Mouse (Mus musculus): Measurements from ENCODE around the gene Megf8. TPM values are rescaled to one million over a fixed set of nuclear protein-coding genes. Genes with fewer than 3 reads are reported as not detected.
A peak's percentile ranks its signal among the peaks of the same experiment; 100 is the strongest.
"Not testable (repeated sequence)": the region's sequence is repeated elsewhere in the genome, so short reads cannot be mapped to it uniquely, and the experiment has no call there.

The Megf8 gene
- polyA plus RNA-seq, 1 experiment, result 69.3 TPM

DNA sequence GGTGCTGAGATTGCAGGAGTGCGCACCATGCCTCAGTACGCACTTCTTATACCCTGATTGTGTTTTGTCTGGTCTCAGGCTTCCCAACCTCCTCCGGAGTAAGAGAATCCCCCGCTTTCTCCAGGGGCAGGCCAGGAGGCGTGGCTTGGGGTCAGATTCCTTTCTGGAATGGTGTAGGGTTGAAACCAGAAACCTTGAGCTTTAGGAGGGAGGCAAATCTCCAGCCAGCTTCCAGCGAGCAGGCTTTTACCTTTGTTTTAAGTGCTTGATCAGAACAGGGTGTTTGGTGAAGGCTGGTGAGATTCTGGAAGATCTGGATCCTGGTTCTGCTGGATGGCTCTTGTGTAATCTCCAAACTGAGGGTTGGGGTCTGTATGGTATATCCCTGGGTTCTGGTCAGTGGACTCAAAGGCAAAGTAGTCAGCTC lies 5.1 kb downstream of the Megf8 start:
- Histone ChIP-seq H3K4me1 (ENCODE audit: control insufficient read depth, insufficient read depth, low read length) (peaks cover 2% of the 10 kb centered on the region; the same call in 1 of the 2 replicates), H3K27ac (ENCODE audit: insufficient read depth, low read length) (no peak overlapping the region), H3K4me3 (ENCODE audit: insufficient read depth, low read length) (no peak overlapping the region)
- TF ChIP-seq CTCF (IDR thresholded peaks at IDR 0.05; ENCODE audit: extremely low read depth, insufficient read depth, low read length), result no peak

DNA sequence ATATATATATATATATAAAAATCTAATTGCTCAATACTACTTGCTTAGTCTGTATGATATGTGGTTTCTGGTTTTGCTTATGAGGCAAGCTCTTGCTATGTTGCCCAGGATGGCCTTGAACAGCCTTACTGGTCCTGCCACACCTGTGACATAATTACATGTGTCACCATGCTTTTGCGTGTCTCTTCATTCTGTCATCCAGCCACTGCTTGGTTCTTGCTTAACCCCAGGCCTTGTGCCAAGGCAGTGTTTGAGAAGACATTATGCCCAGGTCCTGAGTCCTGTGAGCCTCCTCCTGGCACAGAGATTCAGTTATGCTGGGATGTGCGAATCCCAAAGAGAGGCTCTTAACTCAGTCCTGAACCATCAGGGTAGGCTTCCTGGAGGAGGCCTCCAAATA lies 6.3 kb downstream of the Megf8 start:
- no peak overlapping the region for H3K27ac ChIP-seq (ENCODE audit: insufficient read depth, low read length)
- no peak overlapping the region for H3K4me3 ChIP-seq (ENCODE audit: insufficient read depth, low read length)
- H3K4me1 ChIP-seq (ENCODE audit: control insufficient read depth, insufficient read depth, low read length), result peaks cover 2% of the 10 kb centered on the region; the same call in 1 of the 2 replicates
- TF ChIP-seq POLR2A (IDR thresholded peaks at IDR 0.05; ENCODE audit: extremely low read depth, insufficient read depth, low read length) (no peak), CTCF (IDR thresholded peaks at IDR 0.05; ENCODE audit: extremely low read depth, insufficient read depth, low read length) (no peak)

DNA sequence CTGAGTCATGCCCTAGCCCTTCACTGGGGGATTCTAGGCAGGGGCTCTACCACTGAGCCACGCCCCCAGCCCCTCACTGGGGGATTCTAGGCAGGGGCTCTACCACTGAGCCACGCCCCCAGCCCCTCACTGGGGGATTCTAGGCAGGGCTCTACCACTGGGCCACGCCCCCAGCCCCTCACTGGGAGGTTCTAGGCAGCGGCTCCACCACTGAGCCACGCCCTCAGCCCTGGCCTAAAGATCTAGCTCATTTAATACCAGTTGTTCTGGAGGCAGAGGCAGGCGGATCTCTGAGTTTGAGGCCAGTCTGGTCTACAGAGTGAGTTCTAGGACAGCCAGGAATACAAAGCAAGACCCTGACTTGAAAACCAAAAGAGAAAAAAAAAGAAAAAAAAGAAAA lies 8.5 kb downstream of the Megf8 start:
- not testable (repeated sequence) for H3K4me1 ChIP-seq (ENCODE audit: control insufficient read depth, insufficient read depth, low read length); H3K27ac ChIP-seq (ENCODE audit: insufficient read depth, low read length); H3K4me3 ChIP-seq (ENCODE audit: insufficient read depth, low read length)

- peaks cover 2% of the 10 kb centered on the region; the same call in 1 of the 2 replicates for H3K4me1 ChIP-seq (ENCODE audit: control insufficient read depth, insufficient read depth, low read length)
- no peak overlapping the region for H3K4me3 ChIP-seq (ENCODE audit: insufficient read depth, low read length)
- H3K27ac ChIP-seq (ENCODE audit: insufficient read depth, low read length), result no peak overlapping the region
- no peak for TF ChIP-seq CTCF (IDR thresholded peaks at IDR 0.05; ENCODE audit: extremely low read depth, insufficient read depth, low read length)
Measured at GRCm38 (mm10) chr7:25326233-25326632, 9.3 kb downstream of the Megf8 start.

GRCm38 (mm10) chr7:25333596-25334307 lies 16.8 kb downstream of the Megf8 start:
- TF ChIP-seq CTCF (IDR thresholded peaks at IDR 0.05; ENCODE audit: extremely low read depth, insufficient read depth, low read length) (peak; percentile 71), POLR2A (IDR thresholded peaks at IDR 0.05; ENCODE audit: extremely low read depth, insufficient read depth, low read length) (no peak)
- no peak overlapping the region for H3K27ac ChIP-seq (ENCODE audit: insufficient read depth, low read length)
- no peak overlapping the region for H3K4me3 ChIP-seq (ENCODE audit: insufficient read depth, low read length)
- H3K4me1 ChIP-seq (ENCODE audit: control insufficient read depth, insufficient read depth, low read length), result no peaks in the 10 kb centered on the region

DNA sequence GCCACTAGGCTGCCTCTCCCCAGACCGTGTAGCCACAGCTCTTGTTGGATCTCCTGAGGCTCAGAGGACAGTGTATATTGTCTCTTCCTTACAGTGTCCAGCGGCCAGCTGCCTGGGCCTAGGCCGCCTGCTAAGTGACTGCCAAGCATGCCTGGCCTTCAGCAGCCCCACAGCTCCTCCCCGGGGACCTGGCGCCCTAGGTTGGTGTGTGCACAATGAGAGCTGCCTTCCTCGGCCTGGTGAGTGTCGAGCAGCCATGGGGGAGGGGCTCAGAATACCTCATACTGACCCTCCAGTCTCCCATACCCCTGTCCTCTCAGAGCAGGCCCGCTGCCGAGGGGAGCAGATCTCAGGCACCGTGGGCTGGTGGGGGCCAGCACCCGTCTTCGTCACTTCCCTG lies 17.5 kb downstream of the Megf8 start:
- H3K4me1 ChIP-seq (ENCODE audit: control insufficient read depth, insufficient read depth, low read length), result no peaks in the 10 kb centered on the region
- H3K4me3 ChIP-seq (ENCODE audit: insufficient read depth, low read length), result no peak overlapping the region
- H3K27ac ChIP-seq (ENCODE audit: insufficient read depth, low read length), result no peak overlapping the region
- no peak for TF ChIP-seq CTCF (IDR thresholded peaks at IDR 0.05; ENCODE audit: extremely low read depth, insufficient read depth, low read length)
- TF ChIP-seq POLR2A (IDR thresholded peaks at IDR 0.05; ENCODE audit: extremely low read depth, insufficient read depth, low read length), result no peak

DNA sequence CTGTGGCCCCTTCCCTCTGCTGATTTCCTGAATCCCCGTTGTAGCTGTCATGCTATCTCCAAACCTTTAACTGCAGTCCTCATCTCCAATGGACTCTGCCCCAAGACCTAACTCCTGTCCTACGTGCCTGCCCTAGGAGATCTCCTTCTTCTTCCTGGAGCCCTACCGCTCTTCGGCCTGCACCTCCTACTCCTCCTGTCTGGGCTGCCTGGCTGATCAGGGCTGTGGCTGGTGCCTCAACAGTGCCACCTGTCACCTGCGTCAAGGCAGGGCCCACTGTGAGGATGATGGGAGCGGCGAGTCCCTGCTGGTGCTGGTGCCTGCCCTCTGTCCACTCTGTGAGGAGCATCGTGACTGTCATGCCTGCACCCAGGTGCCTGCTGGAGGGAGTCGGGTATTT lies 22.4 kb downstream of the Megf8 start:
- Histone ChIP-seq H3K4me1 (ENCODE audit: control insufficient read depth, insufficient read depth, low read length) (peaks cover 7% of the 10 kb centered on the region), H3K4me3 (ENCODE audit: insufficient read depth, low read length) (no peak overlapping the region), H3K27ac (ENCODE audit: insufficient read depth, low read length) (no peak overlapping the region)
- TF ChIP-seq POLR2A (IDR thresholded peaks at IDR 0.05; ENCODE audit: extremely low read depth, insufficient read depth, low read length) (no peak), CTCF (IDR thresholded peaks at IDR 0.05; ENCODE audit: extremely low read depth, insufficient read depth, low read length) (no peak)

DNA sequence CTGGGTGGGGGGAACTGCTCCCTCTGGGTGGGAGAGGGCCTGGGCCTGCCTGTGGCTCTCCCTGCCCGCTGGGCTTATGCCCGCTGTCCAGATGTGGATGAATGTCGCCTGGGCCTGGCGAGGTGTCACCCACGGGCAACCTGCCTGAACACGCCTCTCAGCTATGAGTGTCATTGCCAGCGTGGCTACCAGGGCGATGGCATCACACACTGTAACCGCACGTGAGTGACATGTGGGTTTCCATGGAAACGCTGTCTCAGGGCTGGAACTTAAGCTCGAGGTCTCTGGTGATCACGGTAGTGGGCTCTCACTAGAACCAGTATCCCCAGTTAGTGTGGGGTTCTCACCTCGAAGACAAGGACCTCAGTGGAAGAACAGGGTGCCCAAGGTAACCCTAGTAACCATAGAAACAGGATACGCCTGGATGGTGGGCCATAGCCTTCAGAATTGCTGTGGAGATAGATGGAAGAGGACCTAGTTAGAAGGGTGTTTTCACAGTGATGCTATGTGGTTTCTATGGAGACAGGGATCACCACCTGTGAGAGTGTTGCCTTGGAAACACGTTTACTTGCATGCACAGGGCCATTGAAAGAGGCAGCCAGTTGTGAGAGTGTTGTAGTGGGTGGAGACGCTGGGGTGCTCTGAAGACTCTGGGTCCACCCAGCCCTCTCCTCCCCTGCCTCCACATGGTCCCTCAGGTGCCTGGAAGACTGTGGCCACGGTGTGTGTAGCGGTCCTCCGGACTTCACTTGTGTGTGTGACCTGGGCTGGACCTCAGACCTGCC lies 24.2 kb downstream of the Megf8 start:
- H3K27ac ChIP-seq (ENCODE audit: insufficient read depth, low read length), result no peak overlapping the region
- peaks cover 7% of the 10 kb centered on the region for H3K4me1 ChIP-seq (ENCODE audit: control insufficient read depth, insufficient read depth, low read length)
- H3K4me3 ChIP-seq (ENCODE audit: insufficient read depth, low read length), result no peak overlapping the region
- TF ChIP-seq CTCF (IDR thresholded peaks at IDR 0.05; ENCODE audit: extremely low read depth, insufficient read depth, low read length), result no peak
- TF ChIP-seq POLR2A (IDR thresholded peaks at IDR 0.05; ENCODE audit: extremely low read depth, insufficient read depth, low read length), result no peak

GRCm38 (mm10) chr7:25348861-25349260 lies 31.9 kb downstream of the Megf8 start:
- Histone ChIP-seq H3K4me3 (ENCODE audit: insufficient read depth, low read length) (no peak overlapping the region), H3K4me1 (ENCODE audit: control insufficient read depth, insufficient read depth, low read length) (no peaks in the 10 kb centered on the region), H3K27ac (ENCODE audit: insufficient read depth, low read length) (no peak overlapping the region)
- TF ChIP-seq CTCF (IDR thresholded peaks at IDR 0.05; ENCODE audit: extremely low read depth, insufficient read depth, low read length), result no peak
- no peak for TF ChIP-seq POLR2A (IDR thresholded peaks at IDR 0.05; ENCODE audit: extremely low read depth, insufficient read depth, low read length)

GRCm38 (mm10) chr7:25358721-25359206 lies 41.8 kb downstream of the Megf8 start:
- Histone ChIP-seq H3K4me3 (ENCODE audit: insufficient read depth, low read length) (no peak overlapping the region), H3K27ac (ENCODE audit: insufficient read depth, low read length) (no peak overlapping the region), H3K4me1 (ENCODE audit: control insufficient read depth, insufficient read depth, low read length) (no peaks in the 10 kb centered on the region)
- TF ChIP-seq CTCF (IDR thresholded peaks at IDR 0.05; ENCODE audit: extremely low read depth, insufficient read depth, low read length) (0 out of 2 replicates have a peak, but pooled peaks have one; percentile 6), POLR2A (IDR thresholded peaks at IDR 0.05; ENCODE audit: extremely low read depth, insufficient read depth, low read length) (no peak)
